Mouse (Mus musculus): ENCODE measurements at regions not wholly inside any gene's neighbourhood (a gene's known extent, or its start where the extent isn't known, plus 50 kb on each side); places are given as distances from the start of the nearest gene placed in this dataset.
"Not testable (repeated sequence)": the region's sequence is repeated elsewhere in the genome, so short reads cannot be mapped to it uniquely, and the experiment has no call there.

GRCm38 (mm10) chrX:68486585-68486984 is 191.8 kb upstream of the Fmr1 start:
- no peak for DNase-seq (ENCODE audit: low spot score)

- DNase-seq (ENCODE audit: low spot score), result not testable (repeated sequence)
Observed at GRCm38 (mm10) chrX:68492052-68492451, 186.3 kb upstream of the Fmr1 start.

- no peak for DNase-seq (ENCODE audit: low spot score)
Observed at GRCm38 (mm10) chrX:68494398-68495143, 183.8 kb upstream of the Fmr1 start.

- no peak for DNase-seq (ENCODE audit: low spot score)
Observed at GRCm38 (mm10) chrX:68495144-68495493, 183.2 kb upstream of the Fmr1 start.

GRCm38 (mm10) chrX:68495751-68496150 is 182.6 kb upstream of the Fmr1 start:
- DNase-seq (ENCODE audit: low spot score), result no peak

- no peak for DNase-seq (ENCODE audit: low spot score)
Observed at GRCm38 (mm10) chrX:68497886-68498285, 180.5 kb upstream of the Fmr1 start.

GRCm38 (mm10) chrX:68502938-68503337 is 175.4 kb upstream of the Fmr1 start:
- DNase-seq (ENCODE audit: low spot score), result no peak

GRCm38 (mm10) chrX:68507664-68508063 is 170.7 kb upstream of the Fmr1 start:
- no peak for DNase-seq (ENCODE audit: low spot score)

- no peak for DNase-seq (ENCODE audit: low spot score)
Observed at GRCm38 (mm10) chrX:68512213-68512766, 166.1 kb upstream of the Fmr1 start.

- peak; percentile 22 for DNase-seq (ENCODE audit: low spot score)
Observed at GRCm38 (mm10) chrX:68546561-68546960, 131.8 kb upstream of the Fmr1 start.

- no peak for DNase-seq (ENCODE audit: low spot score)
Observed at GRCm38 (mm10) chrX:68554031-68554430, 124.3 kb upstream of the Fmr1 start.

GRCm38 (mm10) chrX:68557717-68558116 is 120.6 kb upstream of the Fmr1 start:
- DNase-seq (ENCODE audit: low spot score), result peak; percentile 7

- DNase-seq (ENCODE audit: low spot score), result peak; percentile 1
Observed at GRCm38 (mm10) chrX:68585246-68585645, 93.1 kb upstream of the Fmr1 start.

- no peak for DNase-seq (ENCODE audit: low spot score)
Observed at GRCm38 (mm10) chrX:68622141-68622540, 56.2 kb upstream of the Fmr1 start.

All from left cerebral cortex, adult 11 months (tissue).